Mouse (Mus musculus): ENCODE results near the gene Per1. TPM values are rescaled to one million over a fixed set of nuclear protein-coding genes. Genes with fewer than 3 reads are reported as not detected.
"Not testable (repeated sequence)": the region's sequence is repeated elsewhere in the genome, so short reads cannot be mapped to it uniquely, and the experiment has no call there.

The Per1 gene
- polyA plus RNA-seq, 1 experiment from 2014 or later = 15.4 TPM

DNA sequence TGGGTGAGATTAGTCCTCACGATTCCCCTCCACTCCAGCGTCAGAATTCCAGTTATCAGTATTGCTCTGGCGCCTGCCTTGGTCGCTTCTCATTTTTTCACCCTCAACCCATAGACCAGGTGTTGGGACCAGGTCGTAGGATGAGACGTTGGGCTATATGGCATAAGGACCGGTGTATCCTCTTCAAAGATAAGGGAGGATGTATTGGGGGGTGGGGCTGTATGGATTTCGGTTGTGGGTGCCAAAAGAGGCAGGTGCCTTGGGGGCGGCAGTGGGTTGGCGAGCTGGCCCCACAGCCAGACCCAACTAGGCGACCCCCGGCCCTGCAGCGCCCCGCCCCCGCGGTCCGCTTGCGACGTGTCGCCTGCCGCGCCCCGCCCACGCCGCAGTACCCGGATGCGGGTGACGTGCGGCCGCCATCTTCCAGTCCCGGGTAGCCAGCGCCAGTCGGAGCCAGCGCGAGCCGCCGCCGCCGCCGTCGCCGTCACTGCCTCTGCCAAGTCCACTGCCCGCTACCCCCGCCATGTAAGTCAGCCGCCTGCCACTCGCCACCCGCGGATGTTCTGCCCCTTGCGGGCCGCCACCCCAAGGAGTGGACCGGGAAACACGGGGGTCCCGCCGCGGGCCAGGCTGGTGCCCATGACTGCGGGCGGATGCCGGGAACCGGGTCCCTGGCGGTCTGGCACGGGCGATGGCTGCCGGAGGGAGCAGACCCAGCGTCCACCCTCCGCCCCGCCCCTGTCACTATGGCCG, 6.7 kb upstream of the Per1 start, which contains the start of gene Vamp2:
Vamp2 (plus strand) TSS at position 388 of the 753 bp plus-strand sequence.
- no peaks in the 10 kb centered on the region for H3K27me3 ChIP-seq (replicated peaks)
- H3K4me2 ChIP-seq = peak within 1 kb of the TSS; percentile 91
- H3K4me3 ChIP-seq (replicated peaks) = peak within 1 kb of the TSS; percentile 84
- under 1% methylated on average over 67 of the region's 67 CpGs for WGBS
- H3K4me1 ChIP-seq = peaks cover 21% of the 10 kb centered on the region
- H3K27ac ChIP-seq = peak within 1 kb of the TSS; percentile 89
- peak within 1 kb of the TSS; percentile 99 for H3K9ac ChIP-seq
- 0 out of 2 replicates have a peak, but pooled peaks cover 8% of the 10 kb centered on the region for H3K36me3 ChIP-seq
- no peaks in the 10 kb centered on the region for H3K9me3 ChIP-seq
- peak; percentile 48; the same call in 1 of the 2 replicates for ATAC-seq (ENCODE audit: insufficient read depth, low FRiP score, low read depth)

DNA sequence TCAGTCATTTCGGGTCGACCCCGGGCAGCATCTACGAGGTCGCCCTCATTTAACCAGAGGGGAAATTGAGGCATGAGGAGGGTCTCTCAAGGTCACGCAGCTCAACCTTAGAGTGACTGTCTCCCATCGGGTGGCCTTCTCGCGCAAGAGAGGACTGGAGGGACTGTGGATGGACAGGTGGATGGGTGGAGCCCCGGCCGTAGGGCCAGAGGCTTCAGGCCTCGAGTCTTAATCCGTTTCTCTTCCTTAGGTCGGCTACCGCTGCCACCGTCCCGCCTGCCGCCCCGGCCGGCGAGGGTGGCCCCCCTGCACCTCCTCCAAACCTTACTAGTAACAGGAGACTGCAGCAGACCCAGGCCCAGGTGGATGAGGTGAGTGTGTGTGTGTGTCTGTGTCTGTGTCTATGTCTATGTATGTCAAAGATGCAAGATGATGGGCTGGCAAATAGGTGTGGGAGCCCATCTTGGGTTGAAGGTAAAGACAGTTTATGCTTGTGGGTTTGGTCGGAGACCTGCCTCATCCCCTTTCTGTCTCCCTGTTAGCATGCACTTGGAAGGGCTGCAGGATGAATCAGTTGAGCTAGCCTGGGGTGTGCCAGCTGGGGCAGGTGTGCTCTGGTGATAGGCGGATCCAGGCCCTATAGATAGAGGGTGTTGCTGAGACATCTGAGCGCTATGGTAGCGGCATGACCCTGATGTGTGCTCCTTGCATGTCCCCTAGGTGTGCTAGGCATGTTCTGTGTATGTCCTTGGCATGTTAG, 6.0 kb upstream of the Per1 start:
- Histone ChIP-seq H3K4me3 (replicated peaks) (peak overlapping the region; percentile 84), H3K36me3 (0 out of 2 replicates have a peak, but pooled peaks cover 8% of the 10 kb centered on the region), H3K9ac (peak overlapping the region; percentile 99), H3K4me2 (peak overlapping the region; percentile 91), H3K4me1 (peaks cover 21% of the 10 kb centered on the region), H3K27me3 (replicated peaks) (no peaks in the 10 kb centered on the region), H3K27ac (peak overlapping the region; percentile 89), H3K9me3 (no peaks in the 10 kb centered on the region)
- no peak; the same call in 1 of the 2 replicates for ATAC-seq (ENCODE audit: insufficient read depth, low FRiP score, low read depth)
- 11% methylated on average over 25 of the region's 25 CpGs for WGBS

DNA sequence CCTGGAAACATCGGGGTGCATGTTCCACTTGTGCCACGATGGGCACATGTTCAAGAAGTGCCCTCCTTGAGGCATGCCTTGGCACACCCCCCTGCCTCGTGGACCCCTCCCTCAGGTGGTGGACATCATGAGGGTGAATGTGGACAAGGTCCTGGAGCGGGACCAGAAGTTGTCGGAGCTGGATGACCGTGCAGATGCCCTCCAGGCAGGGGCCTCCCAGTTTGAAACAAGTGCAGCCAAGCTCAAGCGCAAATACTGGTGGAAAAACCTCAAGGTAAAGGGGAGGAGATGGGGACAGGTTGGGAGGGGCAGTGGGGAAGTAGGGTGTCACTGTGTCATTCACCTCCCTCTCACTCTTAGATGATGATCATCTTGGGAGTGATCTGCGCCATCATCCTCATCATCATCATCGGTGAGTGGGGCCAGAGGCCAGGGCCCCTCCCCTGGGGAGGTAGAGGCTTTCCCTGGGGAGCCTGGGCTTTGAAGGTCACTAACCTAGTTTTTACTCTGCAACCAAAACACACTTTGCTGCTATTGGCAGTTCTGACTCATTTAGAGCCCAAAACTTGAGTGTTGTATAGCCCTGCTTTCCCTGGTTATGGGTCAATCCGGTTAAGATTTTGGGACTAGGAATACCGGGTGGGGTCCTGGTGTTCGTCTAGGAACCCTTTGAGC, 5.3 kb upstream of the Per1 start:
- H3K4me3 ChIP-seq (replicated peaks) = peak overlapping the region; percentile 84
- H3K4me2 ChIP-seq = peak overlapping the region; percentile 91
- H3K9ac ChIP-seq = peak overlapping the region; percentile 99
- WGBS = 83% methylated on average over 12 of the region's 12 CpGs
- no peak for ATAC-seq (ENCODE audit: insufficient read depth, low FRiP score, low read depth)
- H3K27me3 ChIP-seq (replicated peaks) = no peaks in the 10 kb centered on the region
- 0 out of 2 replicates have a peak, but pooled peaks cover 8% of the 10 kb centered on the region for H3K36me3 ChIP-seq
- H3K27ac ChIP-seq = 0 out of 2 replicates have a peak overlapping the region, but pooled peaks have one; percentile 16
- peaks cover 21% of the 10 kb centered on the region for H3K4me1 ChIP-seq
- H3K9me3 ChIP-seq = no peaks in the 10 kb centered on the region

DNA sequence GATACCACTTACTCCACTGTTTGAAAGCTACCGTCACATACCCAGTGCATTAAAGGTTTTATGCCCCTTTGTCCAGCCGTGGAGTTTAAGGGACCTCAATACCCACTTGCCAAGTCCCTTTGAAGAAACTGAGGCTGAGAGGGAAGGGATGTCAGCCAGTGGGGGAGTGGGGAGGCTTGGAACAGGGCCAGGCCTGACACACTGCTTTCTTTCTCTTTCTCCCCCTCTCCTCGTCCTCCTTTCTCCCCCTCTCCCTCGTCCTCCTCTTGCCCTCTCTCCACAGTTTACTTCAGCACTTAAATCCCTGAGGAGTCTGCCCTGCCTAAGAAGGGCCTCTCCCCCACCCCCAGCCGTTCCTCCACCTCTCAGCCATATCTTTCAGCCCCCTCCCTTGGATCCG, 4.7 kb upstream of the Per1 start:
- no peak overlapping the region for H3K27ac ChIP-seq
- H3K27me3 ChIP-seq (replicated peaks) = no peaks in the 10 kb centered on the region
- H3K9me3 ChIP-seq = no peaks in the 10 kb centered on the region
- H3K4me3 ChIP-seq (replicated peaks) = peak overlapping the region; percentile 84
- H3K4me1 ChIP-seq = peaks cover 21% of the 10 kb centered on the region
- H3K4me2 ChIP-seq = peak overlapping the region; percentile 91
- 0 out of 2 replicates have a peak, but pooled peaks cover 8% of the 10 kb centered on the region for H3K36me3 ChIP-seq
- ATAC-seq (ENCODE audit: insufficient read depth, low FRiP score, low read depth) = no peak
- WGBS = 52% methylated on average over 6 of the region's 6 CpGs
- H3K9ac ChIP-seq = no peak overlapping the region

DNA sequence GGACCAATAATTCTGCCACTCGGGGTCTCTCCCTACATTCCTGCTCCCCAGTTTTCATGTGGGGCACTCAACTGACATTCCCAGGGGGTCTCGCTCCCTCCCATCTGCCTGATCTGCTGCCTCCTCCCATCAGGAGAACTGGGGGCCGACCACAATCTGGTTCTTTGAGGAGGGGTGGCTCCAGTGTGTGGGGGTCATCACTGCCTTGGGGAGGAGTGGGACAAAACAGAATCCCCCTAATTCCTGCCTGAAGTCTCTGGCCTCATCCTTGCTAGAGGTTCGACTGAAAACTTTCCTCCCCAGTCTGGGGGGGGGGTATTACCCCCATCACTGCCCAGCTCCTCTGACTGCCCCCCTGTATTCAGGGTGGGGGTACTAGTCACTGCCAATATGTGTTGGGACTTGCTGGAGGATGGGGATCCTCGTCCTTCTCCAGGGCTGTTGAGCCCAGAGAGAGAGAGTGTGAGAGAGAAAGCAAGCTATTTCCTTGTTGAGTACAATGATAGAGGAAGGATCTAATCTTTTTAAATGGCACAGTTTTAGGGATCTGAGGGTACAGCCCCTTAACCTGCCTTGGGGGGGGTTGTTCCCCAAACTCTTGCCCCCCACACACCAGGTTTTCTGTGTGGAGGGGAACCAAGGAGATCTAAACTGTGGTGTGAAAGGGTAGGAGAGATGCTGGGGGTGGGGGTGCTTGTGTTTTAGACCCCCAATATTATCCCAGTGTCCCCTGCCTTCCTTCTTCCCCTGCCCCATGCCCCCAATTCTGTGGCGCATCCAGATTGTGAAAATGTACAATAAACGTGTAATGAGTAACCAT, 3.2 kb upstream of the Per1 start:
- Histone ChIP-seq H3K27me3 (replicated peaks) (no peaks in the 10 kb centered on the region), H3K4me3 (replicated peaks) (no peak overlapping the region), H3K9me3 (no peaks in the 10 kb centered on the region), H3K4me2 (no peak overlapping the region), H3K4me1 (peaks cover 21% of the 10 kb centered on the region), H3K27ac (0 out of 2 replicates have a peak overlapping the region, but pooled peaks have one; percentile 28), H3K36me3 (0 out of 2 replicates have a peak, but pooled peaks cover 8% of the 10 kb centered on the region), H3K9ac (no peak overlapping the region)
- no peak for ATAC-seq (ENCODE audit: insufficient read depth, low FRiP score, low read depth)
- WGBS = 67% methylated on average over 7 of the region's 7 CpGs

DNA sequence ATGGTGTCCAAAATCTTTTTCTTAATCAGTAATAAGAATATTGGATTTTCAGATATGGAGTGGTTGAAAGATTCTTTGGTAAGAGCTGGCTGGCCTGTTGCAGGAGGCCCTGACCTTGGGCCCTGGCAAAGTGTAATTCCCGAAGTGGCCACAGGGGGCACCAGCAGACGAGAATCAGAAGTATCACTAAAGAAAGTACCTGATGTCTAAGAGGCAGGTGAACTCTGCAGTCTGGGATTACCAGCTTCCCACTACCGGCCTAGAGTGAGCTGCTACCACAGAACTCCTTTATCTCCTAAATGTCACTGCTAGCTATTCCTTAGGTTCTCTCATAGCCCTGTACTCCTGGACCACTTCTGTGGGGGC, 2.6 kb upstream of the Per1 start:
- Histone ChIP-seq H3K4me2 (no peak overlapping the region), H3K9me3 (no peaks in the 10 kb centered on the region), H3K4me3 (replicated peaks) (no peak overlapping the region), H3K9ac (no peak overlapping the region), H3K27me3 (replicated peaks) (no peaks in the 10 kb centered on the region), H3K27ac (no peak overlapping the region), H3K36me3 (0 out of 2 replicates have a peak, but pooled peaks cover 8% of the 10 kb centered on the region), H3K4me1 (peaks cover 24% of the 10 kb centered on the region)
- no peak for ATAC-seq (ENCODE audit: insufficient read depth, low FRiP score, low read depth)
- under 1% methylated on average over 3 of the region's 3 CpGs for WGBS

DNA sequence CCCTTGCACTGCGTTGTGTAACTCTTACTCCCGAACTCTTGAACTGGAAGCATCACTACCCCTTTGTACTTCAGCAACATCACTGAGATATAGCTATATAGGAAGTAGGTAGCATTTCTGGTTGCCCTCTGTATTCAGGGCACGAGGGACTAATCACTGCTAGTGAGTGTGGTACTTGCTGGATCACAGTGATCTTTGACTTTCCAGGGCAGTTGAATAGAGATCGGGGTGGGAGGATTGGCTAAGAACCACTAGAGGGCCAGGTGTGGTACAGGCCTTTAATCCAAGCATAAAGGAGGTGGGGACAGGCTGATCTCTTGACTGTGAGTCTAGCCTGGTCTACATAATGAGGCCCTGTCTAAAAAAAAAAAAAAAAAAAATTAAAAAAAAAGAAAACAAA, 2.1 kb upstream of the Per1 start:
- no peak for ATAC-seq (ENCODE audit: insufficient read depth, low FRiP score, low read depth)
- Histone ChIP-seq H3K9me3 (no peaks in the 10 kb centered on the region), H3K27me3 (replicated peaks) (no peaks in the 10 kb centered on the region), H3K27ac (no peak overlapping the region), H3K36me3 (0 out of 2 replicates have a peak, but pooled peaks cover 8% of the 10 kb centered on the region), H3K4me1 (peaks cover 25% of the 10 kb centered on the region), H3K4me2 (no peak overlapping the region), H3K4me3 (replicated peaks) (no peak overlapping the region), H3K9ac (no peak overlapping the region)
- WGBS = 77% methylated on average over 4 of the region's 4 CpGs

DNA sequence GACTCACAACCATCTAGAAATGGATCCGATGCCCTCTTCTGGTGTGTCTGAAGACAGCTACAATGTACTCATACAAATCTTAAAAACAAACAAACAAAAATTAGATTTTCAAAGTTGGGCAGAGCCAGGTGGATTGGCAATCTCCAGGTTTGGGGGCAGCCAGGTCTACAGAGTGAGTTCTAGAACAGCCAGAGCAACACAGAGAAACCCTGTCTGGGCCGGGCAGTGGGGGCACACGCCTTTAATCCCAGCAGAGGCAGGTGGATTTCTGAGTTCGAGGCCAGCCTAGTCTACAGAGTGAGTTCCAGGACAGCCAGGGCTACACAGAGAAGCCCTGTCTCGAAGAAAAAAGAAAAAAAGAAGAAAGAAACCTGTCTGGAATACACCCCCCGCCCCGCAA, 1.2 kb upstream of the Per1 start:
- not testable (repeated sequence) for H3K9ac ChIP-seq; ATAC-seq (ENCODE audit: insufficient read depth, low FRiP score, low read depth); H3K4me3 ChIP-seq (replicated peaks); H3K36me3 ChIP-seq; H3K9me3 ChIP-seq; H3K4me2 ChIP-seq; H3K27me3 ChIP-seq (replicated peaks)
- Histone ChIP-seq H3K4me1 (peaks cover 31% of the 10 kb centered on the region), H3K27ac (peak overlapping the region; percentile 77; the same call in 1 of the 2 replicates)
- WGBS = 86% methylated on average over 7 of the region's 7 CpGs

DNA sequence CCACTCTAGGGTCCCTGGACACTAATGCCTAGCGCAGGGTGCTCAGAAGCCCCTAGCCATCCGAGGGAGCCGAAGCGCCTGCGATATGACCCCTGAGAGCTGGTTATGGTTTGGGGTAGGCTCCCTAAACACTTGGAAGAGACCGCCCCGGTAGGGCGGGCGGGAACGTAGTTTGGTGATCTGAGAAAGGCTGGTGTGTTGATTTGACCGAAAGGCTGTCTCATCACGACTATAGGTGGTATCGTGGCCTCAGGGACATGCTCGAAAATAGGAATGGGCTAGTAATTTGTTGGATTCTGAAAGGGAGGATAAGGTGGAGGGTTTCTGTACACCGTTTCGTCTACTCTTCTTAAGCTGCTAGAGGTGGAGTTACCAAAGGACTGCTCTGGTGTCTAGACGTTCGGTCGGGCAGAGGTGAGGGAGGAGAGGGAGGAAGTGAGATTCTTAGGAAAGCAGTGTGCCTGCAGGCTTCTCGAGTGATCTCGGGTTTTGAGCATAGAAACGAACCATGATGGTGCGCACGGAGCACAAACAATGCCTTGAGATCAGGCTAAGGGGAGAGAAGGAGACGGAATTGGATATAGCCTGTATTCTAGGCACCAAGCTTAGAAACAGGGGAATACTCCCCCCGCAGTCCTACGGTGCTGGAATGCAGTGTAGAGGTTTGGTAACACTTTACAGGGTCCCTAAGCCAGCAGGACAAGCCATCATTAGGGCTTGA, 654 bp downstream of the Per1 start:
- 3% methylated on average over 27 of the region's 27 CpGs for WGBS
- H3K4me1 ChIP-seq = peaks cover 33% of the 10 kb centered on the region
- no peaks in the 10 kb centered on the region for H3K27me3 ChIP-seq (replicated peaks)
- H3K9ac ChIP-seq = peak overlapping the region; percentile 77
- peak overlapping the region; percentile 66 for H3K4me3 ChIP-seq (replicated peaks)
- H3K27ac ChIP-seq = peak overlapping the region; percentile 98
- H3K4me2 ChIP-seq = peak overlapping the region; percentile 91
- ATAC-seq (ENCODE audit: insufficient read depth, low FRiP score, low read depth) = no peak
- H3K36me3 ChIP-seq = peaks cover 9% of the 10 kb centered on the region
- no peaks in the 10 kb centered on the region for H3K9me3 ChIP-seq

DNA sequence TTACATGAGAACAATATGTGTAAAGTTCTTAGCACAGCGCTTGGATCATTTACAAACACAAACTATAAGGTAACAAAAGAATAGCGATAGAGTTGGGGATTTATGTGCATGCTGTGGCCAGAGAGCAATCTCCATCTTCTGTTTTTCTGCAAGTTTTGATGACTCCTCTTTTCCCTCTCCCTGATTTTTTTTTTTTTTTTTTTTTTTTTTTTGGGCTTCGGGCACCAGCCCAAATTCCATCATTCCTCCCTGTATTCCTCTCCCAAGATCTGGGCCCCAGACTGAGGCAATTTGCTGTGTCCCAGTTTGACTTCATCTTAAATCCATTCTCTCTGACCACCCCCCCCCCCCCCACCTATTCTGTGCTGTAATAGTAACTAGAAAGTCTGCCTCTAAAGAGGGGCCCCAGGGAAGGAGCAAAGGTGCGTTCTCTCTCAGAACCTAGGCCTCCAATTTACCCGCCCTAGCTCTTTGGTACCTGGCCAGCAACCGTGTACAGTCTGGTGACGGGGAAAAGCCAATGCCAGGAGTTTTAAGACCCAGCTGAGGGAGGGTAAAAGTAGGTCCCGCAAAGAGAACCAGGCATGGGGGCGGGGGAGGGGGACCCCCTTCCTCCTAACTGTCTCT, 1.5 kb downstream of the Per1 start:
- Histone ChIP-seq H3K27me3 (replicated peaks) (no peaks in the 10 kb centered on the region), H3K9ac (peak overlapping the region; percentile 77; the same call in 1 of the 2 replicates), H3K9me3 (no peaks in the 10 kb centered on the region), H3K4me1 (peaks cover 34% of the 10 kb centered on the region), H3K4me2 (peak overlapping the region; percentile 91), H3K36me3 (peaks cover 13% of the 10 kb centered on the region), H3K27ac (peak overlapping the region; percentile 98), H3K4me3 (replicated peaks) (peak overlapping the region; percentile 66)
- 10% methylated on average over 9 of the region's 9 CpGs for WGBS
- ATAC-seq (ENCODE audit: insufficient read depth, low FRiP score, low read depth) = peak; percentile 1; the same call in 1 of the 2 replicates
